ENCODE assay signal across 12 mouse cellular contexts in the genomic region with DNA sequence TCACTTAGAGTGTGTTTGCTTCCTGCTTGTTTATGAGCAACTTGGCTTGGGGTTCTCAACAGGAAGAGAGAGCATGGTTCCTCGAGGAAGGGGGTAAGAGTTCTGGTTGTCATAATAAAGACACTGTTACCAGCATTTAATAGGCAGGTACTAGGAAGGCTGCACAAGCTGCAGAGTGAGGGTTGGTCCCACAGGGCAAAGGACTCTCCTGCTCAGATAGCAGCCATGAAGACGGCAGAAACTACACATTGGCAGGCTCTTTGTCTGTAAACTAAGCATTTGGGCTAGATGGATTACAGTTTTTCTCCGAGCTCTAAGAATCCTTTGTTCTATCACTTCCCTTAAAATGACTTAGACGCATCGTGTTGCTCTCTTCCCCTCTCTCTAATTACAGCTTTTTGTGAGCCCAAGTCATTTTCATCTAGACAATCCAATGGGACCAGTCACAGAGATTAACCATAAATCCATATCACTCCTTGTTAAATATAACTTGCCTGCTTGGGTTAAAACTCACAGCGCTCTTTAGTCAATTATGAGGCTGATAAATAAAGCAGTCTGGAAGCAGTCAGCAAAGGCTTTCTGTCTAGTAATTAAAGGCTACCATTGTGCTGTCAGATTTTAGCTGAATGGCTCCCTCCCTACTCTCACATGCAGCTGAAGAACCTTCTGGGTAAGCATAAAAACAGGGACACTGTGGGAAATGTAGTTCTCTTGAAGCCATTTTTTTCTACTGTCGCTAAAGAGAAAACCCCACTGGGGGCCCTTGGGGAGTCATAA. TPM values are rescaled to one million over a fixed set of nuclear protein-coding genes. Genes with fewer than 3 reads are reported as not detected.
DNase-seq lines count a peak whose midpoint lies in the region; ATAC-seq lines count a peak whose summit lies in the region.
"Had no signal": no experiment of that assay in that cellular context is flagged by ENCODE, and none has a peak within 500 bp of the region (broad histone marks: within the 10 kb centered on the region; RNA-seq: fewer than 3 reads in every experiment).

No protein-coding gene starts in this region.

- H3K36me3 ChIP-seq in forebrain, embryonic 15.5 days: no peaks in the 10 kb centered on the region
- no peaks in the 10 kb centered on the region for H3K36me3 ChIP-seq in limb, embryonic 15.5 days

- H3K27ac ChIP-seq in forebrain, embryonic 15.5 days (replicated peaks): peak overlapping the region; percentile 73
- H3K27ac ChIP-seq in limb, embryonic 15.5 days: 0 out of 2 replicates have a peak overlapping the region, but pooled peaks have one; percentile 33

- H3K9me3 ChIP-seq in forebrain, embryonic 15.5 days: no peaks in the 10 kb centered on the region
- no peaks in the 10 kb centered on the region for H3K9me3 ChIP-seq in limb, embryonic 15.5 days

- no peak overlapping the region for H3K4me3 ChIP-seq in forebrain, embryonic 15.5 days
- H3K4me3 ChIP-seq in limb, embryonic 15.5 days: no peak overlapping the region

- DNase-seq in right cerebral cortex, postnatal 4 days: peak; percentile 10
- no peak for DNase-seq in right cerebral cortex, postnatal 10 days (ENCODE audit: low spot score in 2 of 2)
- peak; percentile 35 for DNase-seq in telencephalon, adult 2 months (ENCODE audit: low read depth, low spot score)
- no peak for DNase-seq in kidney, postnatal 25 days
- DNase-seq in frontal cortex, postnatal 10 days (ENCODE audit: low spot score in 2 of 2): no peak
- DNase-seq in adipocyte (ENCODE audit: low spot score): no peak
- DNase-seq: adrenal gland, postnatal 25 days; cerebellum, adult 9-11 months; spleen, adult 18-20 months; thymus, postnatal 14 days had no signal

- H3K9ac ChIP-seq in forebrain, embryonic 15.5 days (replicated peaks): no peak overlapping the region
- H3K9ac ChIP-seq in limb, embryonic 15.5 days: no peak overlapping the region

- 10% methylated on average over 7 of the region's 7 CpGs for WGBS in forebrain, embryonic 15.5 days
- 30% methylated on average over 7 of the region's 7 CpGs for WGBS in limb, embryonic 15.5 days

- peak; percentile 91 for ATAC-seq in forebrain, embryonic 15.5 days (replicated peaks)
- no peak for ATAC-seq in limb, embryonic 15.5 days (ENCODE audit: insufficient number of reproducible peaks, low FRiP score, low TSS enrichment, low read depth)

- H3K4me1 ChIP-seq in forebrain, embryonic 15.5 days: peaks cover 11% of the 10 kb centered on the region
- 0 out of 2 replicates have a peak, but pooled peaks cover 2% of the 10 kb centered on the region for H3K4me1 ChIP-seq in limb, embryonic 15.5 days

- H3K27me3 ChIP-seq in forebrain, embryonic 15.5 days: no peaks in the 10 kb centered on the region
- no peaks in the 10 kb centered on the region for H3K27me3 ChIP-seq in limb, embryonic 15.5 days

- H3K4me2 ChIP-seq in forebrain, embryonic 15.5 days (replicated peaks): no peak overlapping the region; the same call in 1 of the 2 replicates
- H3K4me2 ChIP-seq in limb, embryonic 15.5 days: no peak overlapping the region

RNA-seq across cellular contexts. Expression of a gene that starts 17.7 kb away (rescaled TPM):
- 0.78 and 1.1 TPM in 2 replicates for polyA plus RNA-seq in forebrain, embryonic 15.5 days (2015; fragmentation: Nextera tagmentation; extraction: Ambion mirVana)
- 91.6 and 94.5 TPM in 2 replicates for polyA plus RNA-seq in limb, embryonic 15.5 days (2015; fragmentation: Nextera tagmentation; extraction: Ambion mirVana)

RNA-seq across cellular contexts. Expression of a gene that starts 30.0 kb away (rescaled TPM):
- polyA plus RNA-seq in forebrain, embryonic 15.5 days (2015; fragmentation: Nextera tagmentation; extraction: Ambion mirVana): 16.3 and 20.2 TPM in 2 replicates
- polyA plus RNA-seq in limb, embryonic 15.5 days (2015; fragmentation: Nextera tagmentation; extraction: Ambion mirVana): 31.0 and 32.4 TPM in 2 replicates

Comparison
In these comparisons a context has a peak if more than half of its experiments do, and no peak if none do; other contexts are left out.
1. DNase-seq: peak in right cerebral cortex, postnatal 4 days (single experiment) and telencephalon, adult 2 months (single experiment); none in right cerebral cortex, postnatal 10 days (0 of 2), kidney, postnatal 25 days (0 of 2), frontal cortex, postnatal 10 days (0 of 2) and adipocyte (single experiment).
2. RNA of a gene that starts 17.7 kb away (polyA plus RNA-seq): 91.6 to 94.5 TPM in limb, embryonic 15.5 days; 0.78 to 1.1 TPM in forebrain, embryonic 15.5 days; every median in the first group is over 10 times any median in the second.